Mouse (Mus musculus) forebrain, embryonic 11.5 days (tissue): ENCODE results near the gene Snrpa1. TPM values are rescaled to one million over a fixed set of nuclear protein-coding genes. Genes with fewer than 3 reads are reported as not detected.
"Not testable (repeated sequence)": the region's sequence is repeated elsewhere in the genome, so short reads cannot be mapped to it uniquely, and the experiment has no call there.

Experiments used
- ATAC-seq: fragments of 200-750 bp; cut with Nextera tagmentation; replicated peaks from 2 replicates; pipeline ENCODE4 v1.8.0; 2017; ENCODE audit warnings: moderate TSS enrichment; ENCODE audit not compliant: low FRiP score
- DNase-seq: peaks from one replicate; pipeline ENCODE4 v3.0.0-alpha.2; 2017; ENCODE audit warnings: low spot score
- H3K27ac ChIP-seq: fragments of 300-500 bp; sonication (generic); 2 replicates; pipeline ENCODE4 v1.5.1; 2014; ENCODE audit warnings: low read depth, low read length
- H3K27me3 ChIP-seq: fragments of 300-500 bp; sonication (generic); 2 replicates; pipeline ENCODE4 v1.6.1; 2014; ENCODE audit warnings: mild to moderate bottlenecking, low read length, mixed read lengths; ENCODE audit not compliant: control insufficient read depth, insufficient read depth
- H3K36me3 ChIP-seq: fragments of 300-500 bp; sonication (generic); 2 replicates; pipeline ENCODE4 v1.6.1; 2014; ENCODE audit warnings: mild to moderate bottlenecking, low read length, moderate library complexity, mixed read lengths; ENCODE audit not compliant: control insufficient read depth, insufficient read depth
- H3K4me1 ChIP-seq: fragments of 300-500 bp; sonication (generic); replicated peaks from 2 replicates; pipeline ENCODE4 v1.6.1; 2014; ENCODE audit warnings: low read length, mixed read lengths; ENCODE audit not compliant: control insufficient read depth, insufficient read depth
- H3K4me2 ChIP-seq: fragments of 300-500 bp; sonication (generic); 2 replicates; pipeline ENCODE4 v1.6.1; 2014; ENCODE audit warnings: low read depth, mild to moderate bottlenecking, low read length, moderate library complexity, mixed read lengths; ENCODE audit not compliant: severe bottlenecking
- H3K4me3 ChIP-seq: fragments of 300-500 bp; sonication (generic); 2 replicates; pipeline ENCODE4 v1.5.1; 2014; ENCODE audit warnings: low read depth, low read length
- H3K9ac ChIP-seq: fragments of 300-500 bp; sonication (generic); 2 replicates; pipeline ENCODE4 v1.6.1; 2014; ENCODE audit warnings: low read length
- H3K9me3 ChIP-seq: fragments of 300-500 bp; sonication (generic); 2 replicates; pipeline ENCODE4 v1.6.1; 2016; ENCODE audit warnings: low read length, mixed read lengths; ENCODE audit not compliant: control insufficient read depth
- WGBS: fragments of 180-500 bp; shearing (Covaris S2); extraction: QIAGEN DNeasy Blood & Tissue Kit; methylation state at CpG from one replicate; pipeline ENCODE4 v1.1.7; 2014; 5-methylcytosine and 5-hydroxymethylcytosine counted together
- polyA plus RNA-seq: library from polyadenylated mRNA; unstranded; fragments of >200 nt; fragmentation: Nextera tagmentation; extraction: Ambion mirVana; gene quantifications from 2 replicates; pipeline ENCODE4 v1.2.1, GENCODE M21; 2014

Snrpa1 gene
- polyA plus RNA-seq, 1 experiment from 2014 or later = 250 TPM

DNA sequence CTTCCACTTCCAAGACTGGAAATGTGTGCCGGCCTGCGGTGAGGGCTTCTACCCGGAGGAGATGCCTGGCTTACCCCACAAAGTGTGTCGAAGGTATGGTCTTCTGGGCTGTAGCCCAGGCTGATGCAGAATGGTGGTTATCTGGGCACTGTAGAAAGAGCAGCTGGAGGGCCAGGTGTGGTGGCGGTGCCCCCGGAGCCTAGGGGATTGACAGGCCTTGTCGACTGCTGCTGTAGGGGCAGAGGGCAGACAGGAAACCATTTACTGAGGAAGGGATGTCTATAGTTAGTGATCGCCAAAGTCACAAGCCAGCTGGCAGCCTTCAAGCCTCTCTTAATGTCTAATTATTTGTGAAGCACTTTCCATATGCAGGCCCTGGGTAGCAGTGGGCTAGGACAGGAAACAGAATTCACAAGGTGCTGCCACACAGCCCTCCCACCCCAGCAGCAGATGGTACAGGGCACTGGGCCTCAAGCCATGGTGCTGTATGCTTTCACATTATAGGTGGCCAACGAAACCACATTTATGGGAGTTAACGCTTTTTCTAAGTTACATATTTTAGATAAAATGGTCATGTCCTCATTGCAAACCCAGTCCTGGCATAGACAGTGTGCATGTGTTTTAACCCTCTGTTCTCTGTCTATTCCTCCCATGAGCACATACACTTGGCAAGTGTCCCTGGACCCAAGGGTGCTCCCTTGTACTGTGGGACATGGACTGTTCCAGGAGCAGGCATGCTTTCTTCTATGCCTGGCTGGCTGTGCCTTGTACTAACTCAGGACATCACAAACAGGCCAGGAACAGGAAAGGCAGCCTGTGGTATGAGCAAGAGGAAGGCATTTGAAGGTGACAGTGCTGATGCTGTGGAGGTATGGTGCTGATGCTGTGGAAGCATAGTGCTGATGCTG, 15.0 kb upstream of the Snrpa1 start, which contains the start of gene Gm45213:
Gene Gm45213 (plus strand): TSS at position 51 of the 908 bp plus-strand sequence.
- ATAC-seq (no peak), DNase-seq (no peak)
- H3K36me3 ChIP-seq = no peaks in the 10 kb centered on the region
- H3K9ac ChIP-seq = no peak within 1 kb of the TSS
- H3K9me3 ChIP-seq = no peaks in the 10 kb centered on the region
- WGBS = 89% methylated on average over 10 of the region's 10 CpGs
- H3K4me3 ChIP-seq = no peak within 1 kb of the TSS
- H3K27ac ChIP-seq = no peak within 1 kb of the TSS
- H3K4me2 ChIP-seq = no peak within 1 kb of the TSS
- H3K27me3 ChIP-seq = no peaks in the 10 kb centered on the region
- no peaks in the 10 kb centered on the region for H3K4me1 ChIP-seq

DNA sequence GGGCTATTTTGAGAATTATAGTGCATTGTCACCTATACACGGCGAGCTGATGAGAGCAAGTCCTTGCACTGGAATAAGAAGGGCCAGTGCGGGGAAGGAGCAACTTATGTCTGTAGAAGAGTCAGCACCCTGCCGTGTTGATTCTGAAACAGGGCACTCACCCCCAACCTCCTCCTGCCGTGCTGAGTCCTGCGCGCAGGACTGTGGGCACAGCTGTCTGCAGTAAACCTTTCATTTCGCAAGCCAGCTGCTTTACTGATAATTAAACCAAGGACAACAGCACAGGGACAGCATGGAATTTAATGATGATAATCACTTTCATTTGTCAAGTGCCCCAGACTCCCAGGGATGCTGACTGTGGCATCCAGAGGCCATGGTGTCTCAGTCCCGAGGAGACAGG, 14.2 kb upstream of the Snrpa1 start:
- Histone ChIP-seq H3K9me3 (no peaks in the 10 kb centered on the region), H3K4me2 (no peak overlapping the region), H3K4me3 (no peak overlapping the region), H3K4me1 (no peaks in the 10 kb centered on the region), H3K27me3 (no peaks in the 10 kb centered on the region), H3K36me3 (no peaks in the 10 kb centered on the region), H3K9ac (no peak overlapping the region), H3K27ac (no peak overlapping the region)
- DNase-seq (no peak), ATAC-seq (no peak)
- WGBS = 38% methylated on average over 9 of the region's 9 CpGs

DNA sequence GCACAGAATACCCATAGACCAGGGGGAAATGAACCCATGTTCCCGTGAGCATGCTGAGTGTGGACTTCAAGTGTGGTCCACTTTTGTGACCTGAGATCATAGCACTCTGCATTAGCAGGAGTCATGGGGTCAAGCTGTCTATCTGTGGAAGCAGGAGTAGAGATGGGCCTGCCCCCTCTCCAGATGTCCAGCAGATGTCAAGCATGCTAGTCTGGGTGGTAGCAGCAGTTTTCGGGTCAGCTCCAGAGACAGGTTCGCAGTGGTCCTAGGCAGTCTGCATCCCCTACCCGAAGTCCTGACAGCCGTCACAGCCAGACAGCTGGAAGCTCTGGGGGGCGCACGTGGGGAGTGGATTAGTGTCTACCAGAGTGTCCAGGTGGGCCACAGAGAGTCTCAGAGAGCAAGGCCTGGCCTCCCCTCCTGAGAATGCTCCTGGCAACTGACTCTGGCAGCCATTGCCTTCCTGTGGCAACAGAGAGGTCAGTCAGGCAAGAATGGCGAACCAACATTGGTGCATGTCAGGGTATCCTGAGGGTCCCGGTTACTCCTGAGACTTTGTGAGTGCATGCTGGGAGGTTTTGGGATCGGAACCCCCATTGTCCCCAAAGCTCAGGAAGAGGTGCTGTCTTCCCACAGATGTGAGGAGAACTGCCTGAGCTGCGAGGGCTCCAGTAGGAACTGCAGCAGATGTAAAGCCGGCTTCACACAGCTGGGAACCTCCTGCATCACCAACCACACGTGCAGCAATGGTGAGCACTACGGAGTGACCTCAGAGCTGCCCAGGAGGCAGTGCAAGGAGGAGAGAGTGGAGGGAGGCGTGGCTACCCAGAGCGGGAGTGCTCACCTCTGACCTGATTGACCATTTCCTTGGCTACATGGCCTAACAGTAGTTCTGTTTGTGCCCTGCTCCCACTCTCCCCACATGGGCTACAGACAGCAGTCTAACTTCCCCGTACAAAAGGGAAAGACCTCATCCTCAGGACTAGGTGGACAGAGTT, 11.6 kb upstream of the Snrpa1 start:
- H3K4me2 ChIP-seq = no peak overlapping the region
- no peaks in the 10 kb centered on the region for H3K27me3 ChIP-seq
- H3K9me3 ChIP-seq = no peaks in the 10 kb centered on the region
- DNase-seq (no peak), ATAC-seq (no peak)
- H3K9ac ChIP-seq = no peak overlapping the region
- no peaks in the 10 kb centered on the region for H3K36me3 ChIP-seq
- no peak overlapping the region for H3K4me3 ChIP-seq
- H3K4me1 ChIP-seq = no peaks in the 10 kb centered on the region
- WGBS = 56% methylated on average over 17 of the region's 17 CpGs
- no peak overlapping the region for H3K27ac ChIP-seq

- Histone ChIP-seq H3K4me2 (no peak overlapping the region), H3K27ac (no peak overlapping the region), H3K4me3 (no peak overlapping the region), H3K9ac (no peak overlapping the region), H3K4me1 (no peaks in the 10 kb centered on the region), H3K27me3 (no peaks in the 10 kb centered on the region), H3K9me3 (no peaks in the 10 kb centered on the region), H3K36me3 (no peaks in the 10 kb centered on the region)
- WGBS = 71% methylated on average over 4 of the region's 4 CpGs
- DNase-seq (no peak), ATAC-seq (no peak)
These were observed 10.8 kb upstream of the Snrpa1 start for GRCm38 (mm10) chr7:66047975-66048374.

DNA sequence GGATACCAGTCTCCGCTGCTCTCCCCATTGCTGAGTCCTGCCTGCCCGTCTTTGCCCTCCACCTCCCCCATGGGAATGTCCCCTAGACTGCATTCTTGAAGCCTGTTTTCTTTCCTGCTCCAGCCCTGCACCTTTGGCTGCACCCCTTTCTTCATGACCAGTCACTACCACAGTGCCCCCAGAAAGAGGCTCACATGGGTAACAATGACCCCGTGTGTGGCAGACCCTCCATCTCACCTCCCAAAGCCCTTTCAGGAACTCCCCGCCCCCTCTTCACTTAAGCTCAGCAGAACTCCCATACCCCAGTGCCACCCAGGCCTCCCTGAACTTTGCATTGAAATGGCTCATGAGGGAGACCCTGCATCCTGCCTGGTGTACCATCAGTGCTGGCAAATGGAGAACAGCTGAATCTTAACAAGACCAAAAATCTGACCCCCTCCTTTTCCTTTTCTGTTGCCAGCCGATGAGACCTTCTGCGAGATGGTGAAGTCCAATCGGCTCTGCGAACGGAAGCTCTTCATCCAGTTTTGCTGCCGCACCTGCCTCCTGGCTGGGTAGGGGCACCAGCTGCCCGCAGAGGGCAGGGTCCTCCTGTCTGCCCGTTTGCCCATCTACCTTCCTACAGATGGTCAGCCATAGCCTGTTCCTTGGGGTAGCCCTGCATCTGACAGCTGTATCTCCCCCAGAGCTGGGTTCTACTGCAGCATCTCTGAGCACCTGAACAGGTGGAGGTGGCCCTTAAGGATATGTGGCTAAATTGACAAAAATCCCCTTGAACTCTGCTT, 10.2 kb upstream of the Snrpa1 start:
- Histone ChIP-seq H3K4me1 (no peaks in the 10 kb centered on the region), H3K9me3 (no peaks in the 10 kb centered on the region), H3K4me3 (no peak overlapping the region), H3K36me3 (no peaks in the 10 kb centered on the region), H3K27me3 (no peaks in the 10 kb centered on the region), H3K27ac (no peak overlapping the region), H3K9ac (no peak overlapping the region), H3K4me2 (no peak overlapping the region)
- ATAC-seq (no peak), DNase-seq (no peak)
- WGBS = 74% methylated on average over 12 of the region's 12 CpGs

- H3K36me3 ChIP-seq = no peaks in the 10 kb centered on the region
These were observed 4.8 kb upstream of the Snrpa1 start for GRCm38 (mm10) chr7:66053946-66054483.

GRCm38 (mm10) chr7:66055356-66055755, 3.4 kb upstream of the Snrpa1 start:
- not testable (repeated sequence) for H3K4me1 ChIP-seq, H3K4me3 ChIP-seq, DNase-seq, ATAC-seq, H3K27ac ChIP-seq, H3K27me3 ChIP-seq, H3K36me3 ChIP-seq, H3K9me3 ChIP-seq, H3K9ac ChIP-seq, H3K4me2 ChIP-seq
- whole genome bisulfite sequencing = 16% methylated on average over 2 of the region's 2 CpGs

More at GRCm38 (mm10) chr7:66053946-66054483, 4.8 kb upstream of the Snrpa1 start:
- no peak for ATAC-seq
- no peak overlapping the region for H3K4me2 ChIP-seq
- H3K4me1 ChIP-seq = no peaks in the 10 kb centered on the region
- no peak for DNase-seq
- H3K9ac ChIP-seq = no peak overlapping the region
- no peak overlapping the region for H3K27ac ChIP-seq
- H3K27me3 ChIP-seq = no peaks in the 10 kb centered on the region
- no peak overlapping the region for H3K4me3 ChIP-seq
- H3K9me3 ChIP-seq = no peaks in the 10 kb centered on the region
- WGBS = 87% methylated on average over 4 of the region's 4 CpGs
